Mouse (Mus musculus) spleen, adult 2 months (tissue): Measurements from ENCODE around the gene 1600002K03Rik.

Source experiments
- CTCF ChIP-seq: fragments of 200-500 bp; IDR thresholded peaks from 2 replicates; pipeline ENCODE4 v1.5.1; 2011; ENCODE audit warnings: mild to moderate bottlenecking, inconsistent platforms; ENCODE audit not compliant: insufficient read depth, insufficient read length, insufficient replicate concordance; ENCODE audit errors: extremely low read depth
- POLR2A ChIP-seq: fragments of 200-500 bp; IDR thresholded peaks from 2 replicates; pipeline ENCODE4 v1.6.1; 2011; ENCODE audit warnings: low read depth, low read length, inconsistent platforms

DNA sequence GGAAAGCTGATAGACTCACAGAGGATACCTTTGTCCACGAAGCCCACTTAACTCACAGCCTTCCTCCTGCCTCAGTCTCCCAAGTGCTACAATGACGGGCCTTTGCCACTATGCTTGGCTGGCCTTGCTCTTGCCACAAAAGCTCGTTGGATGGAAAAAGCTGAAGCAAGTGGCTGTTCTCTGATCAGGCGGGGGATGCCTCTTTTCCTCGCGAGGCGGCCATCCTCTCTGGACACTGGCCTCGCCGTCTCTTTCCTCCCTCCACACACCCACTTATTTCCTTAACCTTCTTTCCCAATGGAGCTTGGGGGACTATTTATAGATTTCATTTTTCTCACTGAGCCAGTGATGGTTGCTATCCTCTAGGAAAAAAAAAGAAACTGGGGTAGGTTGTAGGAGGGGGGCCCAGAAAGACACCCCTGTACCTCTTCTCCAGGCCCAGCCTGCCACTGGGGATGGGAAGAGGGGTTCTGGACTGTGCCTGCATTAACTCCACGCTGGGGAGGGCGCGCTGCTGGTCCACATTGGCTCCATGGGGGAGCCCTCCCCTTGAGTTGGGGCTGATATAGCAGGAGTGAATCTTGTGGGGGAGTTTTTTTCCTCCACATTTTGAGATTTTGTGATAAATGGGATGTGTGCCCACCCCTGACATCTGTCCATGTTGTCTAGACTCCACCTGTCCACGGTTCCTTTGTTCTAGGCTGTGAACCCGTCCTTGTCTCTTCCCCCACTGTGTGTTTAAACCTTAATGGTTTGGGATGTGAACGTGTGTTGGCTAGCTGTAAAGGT, 15.4 kb upstream of the 1600002K03Rik start:
- TF ChIP-seq POLR2A (no peak), CTCF (no peak)
